Mouse (Mus musculus): ENCODE results near the gene Papolb. TPM values are rescaled to one million over a fixed set of nuclear protein-coding genes. Genes with fewer than 3 reads are reported as not detected.
A peak's percentile ranks its signal among the peaks of the same experiment; 100 is the strongest.

The Papolb gene
- polyA plus RNA-seq, 1 experiment from 2014 or later = 0.12 TPM

GRCm38 (mm10) chr5:142549441-142549840 lies 19.6 kb upstream of the Papolb start:
- no peak overlapping the region for H3K4me3 ChIP-seq
- no peak overlapping the region for H3K9ac ChIP-seq
- WGBS = 55% methylated on average over 9 of the region's 9 CpGs

GRCm38 (mm10) chr5:142547066-142547465 lies 17.2 kb upstream of the Papolb start:
- 87% methylated on average over 3 of the region's 3 CpGs for WGBS
- Histone ChIP-seq H3K27me3 (peaks cover 26% of the 10 kb centered on the region), H3K9me3 (replicated peaks) (no peaks in the 10 kb centered on the region), H3K4me3 (no peak overlapping the region), H3K27ac (no peak overlapping the region), H3K4me2 (no peak overlapping the region), H3K36me3 (ENCODE audit: poor library complexity, severe bottlenecking) (no peaks in the 10 kb centered on the region), H3K9ac (no peak overlapping the region), H3K4me1 (peaks cover 14% of the 10 kb centered on the region)
- ATAC-seq = no peak

More at GRCm38 (mm10) chr5:142549441-142549840, 19.6 kb upstream of the Papolb start:
- H3K27ac ChIP-seq = no peak overlapping the region
- no peaks in the 10 kb centered on the region for H3K9me3 ChIP-seq (replicated peaks)
- no peaks in the 10 kb centered on the region for H3K36me3 ChIP-seq (ENCODE audit: poor library complexity, severe bottlenecking)
- H3K4me1 ChIP-seq = peaks cover 14% of the 10 kb centered on the region
- H3K4me2 ChIP-seq = peak overlapping the region; percentile 96; the same call in 1 of the 2 replicates
- ATAC-seq = no peak
- peaks cover 26% of the 10 kb centered on the region for H3K27me3 ChIP-seq

GRCm38 (mm10) chr5:142546344-142546743 lies 16.5 kb upstream of the Papolb start:
- no peaks in the 10 kb centered on the region for H3K36me3 ChIP-seq (ENCODE audit: poor library complexity, severe bottlenecking)
- H3K27me3 ChIP-seq = peaks cover 26% of the 10 kb centered on the region
- H3K4me1 ChIP-seq = peaks cover 14% of the 10 kb centered on the region
- H3K4me3 ChIP-seq = no peak overlapping the region
- H3K9me3 ChIP-seq (replicated peaks) = no peaks in the 10 kb centered on the region
- H3K9ac ChIP-seq = no peak overlapping the region
- no peak overlapping the region for H3K27ac ChIP-seq
- H3K4me2 ChIP-seq = no peak overlapping the region
- ATAC-seq = no peak
- WGBS = 5% methylated on average over 5 of the region's 5 CpGs

DNA sequence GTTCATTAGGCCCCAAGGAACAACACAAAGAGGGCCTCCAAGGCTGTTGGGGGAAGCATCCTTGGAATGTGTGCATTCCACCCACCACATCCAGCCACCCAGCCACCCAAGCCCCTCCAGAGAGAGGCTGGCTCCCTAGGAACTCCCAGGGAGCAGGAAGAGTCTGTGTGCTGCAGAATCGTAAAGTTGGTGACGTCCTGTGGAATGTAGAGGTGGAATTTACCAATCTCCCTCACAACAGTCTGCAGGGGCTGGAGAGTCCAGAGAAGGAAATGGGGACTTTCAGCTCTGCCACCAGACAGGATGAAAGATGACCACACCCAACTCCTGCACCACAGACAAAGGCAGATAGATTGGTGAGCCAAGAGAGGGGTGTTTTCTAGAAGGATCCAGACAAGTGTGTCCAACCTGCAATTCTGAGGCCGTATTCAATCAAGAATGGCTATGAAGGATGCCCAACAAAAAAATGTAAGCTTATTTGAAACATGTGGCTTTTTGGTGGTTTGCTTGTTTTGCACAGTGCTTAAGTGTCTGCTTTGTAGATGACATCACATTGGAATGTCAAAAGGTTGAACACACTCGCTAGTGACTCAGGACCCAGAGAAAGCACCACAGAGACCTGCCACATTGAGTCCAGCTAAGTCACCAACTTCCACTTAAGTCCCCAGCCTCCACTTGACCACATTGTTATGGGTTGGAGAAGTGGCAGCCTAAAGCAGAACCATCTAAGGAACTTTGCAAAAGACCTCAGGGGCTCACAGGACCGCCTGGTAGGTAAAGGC lies 15.3 kb upstream of the Papolb start:
- WGBS = 87% methylated on average over 5 of the region's 5 CpGs
- Histone ChIP-seq H3K4me1 (peaks cover 4% of the 10 kb centered on the region), H3K4me2 (no peak overlapping the region), H3K4me3 (no peak overlapping the region), H3K27me3 (peaks cover 18% of the 10 kb centered on the region), H3K9ac (no peak overlapping the region), H3K9me3 (replicated peaks) (no peaks in the 10 kb centered on the region), H3K36me3 (ENCODE audit: poor library complexity, severe bottlenecking) (no peaks in the 10 kb centered on the region), H3K27ac (no peak overlapping the region)
- ATAC-seq = no peak

DNA sequence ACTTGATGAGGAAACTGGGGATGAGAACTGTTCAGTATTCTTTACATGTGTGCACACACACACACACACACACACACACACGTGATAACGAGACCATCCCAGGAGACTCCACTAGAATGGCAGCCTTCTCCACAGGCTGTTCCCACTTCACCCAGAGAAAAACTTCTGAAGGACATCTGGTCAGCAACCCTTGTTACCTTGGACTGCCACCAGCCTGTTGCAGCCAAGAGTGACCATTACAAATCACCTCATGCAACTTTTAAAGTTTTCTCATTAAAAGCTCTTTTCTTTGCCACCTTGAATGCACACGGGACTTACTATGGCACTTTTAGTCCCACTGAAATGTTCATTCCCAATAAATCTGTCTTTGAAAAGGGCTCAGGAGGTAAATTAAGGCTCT lies 7.4 kb upstream of the Papolb start:
- H3K9me3 ChIP-seq (replicated peaks) = no peaks in the 10 kb centered on the region
- H3K36me3 ChIP-seq (ENCODE audit: poor library complexity, severe bottlenecking) = no peaks in the 10 kb centered on the region
- no peak overlapping the region for H3K4me3 ChIP-seq
- no peak overlapping the region for H3K4me2 ChIP-seq
- no peak overlapping the region for H3K27ac ChIP-seq
- ATAC-seq = no peak
- 86% methylated on average over 3 of the region's 3 CpGs for WGBS
- H3K27me3 ChIP-seq = no peaks in the 10 kb centered on the region
- no peak overlapping the region for H3K9ac ChIP-seq
- no peaks in the 10 kb centered on the region for H3K4me1 ChIP-seq

GRCm38 (mm10) chr5:142535388-142535787 lies 5.5 kb upstream of the Papolb start:
- H3K36me3 ChIP-seq (ENCODE audit: poor library complexity, severe bottlenecking) = no peaks in the 10 kb centered on the region

GRCm38 (mm10) chr5:142524711-142525464 lies 5.0 kb downstream of the Papolb start:
- no peak overlapping the region for H3K27ac ChIP-seq
- H3K4me2 ChIP-seq = no peak overlapping the region
- peaks cover 19% of the 10 kb centered on the region for H3K27me3 ChIP-seq
- H3K9me3 ChIP-seq (replicated peaks) = no peaks in the 10 kb centered on the region
- no peak for ATAC-seq
- H3K4me3 ChIP-seq = no peak overlapping the region
- 68% methylated on average over 8 of the region's 8 CpGs for WGBS
- no peaks in the 10 kb centered on the region for H3K36me3 ChIP-seq (ENCODE audit: poor library complexity, severe bottlenecking)
- H3K9ac ChIP-seq = no peak overlapping the region
- no peaks in the 10 kb centered on the region for H3K4me1 ChIP-seq

More at GRCm38 (mm10) chr5:142535388-142535787, 5.5 kb upstream of the Papolb start:
- H3K27me3 ChIP-seq = peaks cover 8% of the 10 kb centered on the region; the same call in 1 of the 2 replicates
- H3K4me3 ChIP-seq = no peak overlapping the region
- H3K4me1 ChIP-seq = no peaks in the 10 kb centered on the region
- no peak for ATAC-seq
- H3K9ac ChIP-seq = no peak overlapping the region
- H3K9me3 ChIP-seq (replicated peaks) = no peaks in the 10 kb centered on the region
- H3K27ac ChIP-seq = no peak overlapping the region
- no peak overlapping the region for H3K4me2 ChIP-seq
- WGBS = 86% methylated on average over 4 of the region's 4 CpGs

GRCm38 (mm10) chr5:142521195-142521866 lies 8.5 kb downstream of the Papolb start:
- Histone ChIP-seq H3K4me3 (no peak overlapping the region), H3K27me3 (0 out of 2 replicates have a peak, but pooled peaks cover 3% of the 10 kb centered on the region), H3K4me2 (no peak overlapping the region), H3K27ac (no peak overlapping the region), H3K4me1 (no peaks in the 10 kb centered on the region), H3K9ac (no peak overlapping the region), H3K9me3 (replicated peaks) (no peaks in the 10 kb centered on the region), H3K36me3 (ENCODE audit: poor library complexity, severe bottlenecking) (no peaks in the 10 kb centered on the region)
- ATAC-seq = no peak
- WGBS = 87% methylated on average over 11 of the region's 11 CpGs

- H3K27ac ChIP-seq = no peak overlapping the region
- H3K36me3 ChIP-seq (ENCODE audit: poor library complexity, severe bottlenecking) = no peaks in the 10 kb centered on the region
- 83% methylated on average over 4 of the region's 4 CpGs for WGBS
- H3K4me2 ChIP-seq = no peak overlapping the region
- H3K4me3 ChIP-seq = no peak overlapping the region
- 0 out of 2 replicates have a peak, but pooled peaks cover 3% of the 10 kb centered on the region for H3K27me3 ChIP-seq
- H3K9ac ChIP-seq = no peak overlapping the region
- ATAC-seq = no peak
- no peaks in the 10 kb centered on the region for H3K9me3 ChIP-seq (replicated peaks)
- H3K4me1 ChIP-seq = no peaks in the 10 kb centered on the region
Observed at GRCm38 (mm10) chr5:142520360-142520759, 9.5 kb downstream of the Papolb start.

GRCm38 (mm10) chr5:142518973-142519372 lies 10.9 kb downstream of the Papolb start:
- Histone ChIP-seq H3K36me3 (ENCODE audit: poor library complexity, severe bottlenecking) (no peaks in the 10 kb centered on the region), H3K27ac (no peak overlapping the region), H3K4me3 (no peak overlapping the region), H3K9me3 (replicated peaks) (no peaks in the 10 kb centered on the region), H3K4me2 (no peak overlapping the region), H3K27me3 (0 out of 2 replicates have a peak, but pooled peaks cover 3% of the 10 kb centered on the region), H3K4me1 (no peaks in the 10 kb centered on the region), H3K9ac (no peak overlapping the region)
- WGBS = 65% methylated on average over 6 of the region's 6 CpGs
- no peak for ATAC-seq

- no peak for ATAC-seq
- no peaks in the 10 kb centered on the region for H3K9me3 ChIP-seq (replicated peaks)
- H3K4me2 ChIP-seq = no peak overlapping the region
- H3K9ac ChIP-seq = no peak overlapping the region
- 83% methylated on average over 4 of the region's 4 CpGs for WGBS
- H3K27ac ChIP-seq = no peak overlapping the region
- peaks cover 17% of the 10 kb centered on the region for H3K4me1 ChIP-seq
- H3K36me3 ChIP-seq (ENCODE audit: poor library complexity, severe bottlenecking) = no peaks in the 10 kb centered on the region
- no peaks in the 10 kb centered on the region for H3K27me3 ChIP-seq
- no peak overlapping the region for H3K4me3 ChIP-seq
Observed at GRCm38 (mm10) chr5:142512112-142512511, 17.8 kb downstream of the Papolb start.

- 37% methylated on average over 7 of the region's 7 CpGs for WGBS
- H3K9ac ChIP-seq = 0 out of 2 replicates have a peak overlapping the region, but pooled peaks have one; percentile 53
- 0 out of 2 replicates have a peak, but pooled peaks have one; percentile 24 for ATAC-seq
- H3K27ac ChIP-seq = peak overlapping the region; percentile 66
- H3K27me3 ChIP-seq = no peaks in the 10 kb centered on the region
- peaks cover 17% of the 10 kb centered on the region for H3K4me1 ChIP-seq
- no peak overlapping the region for H3K4me3 ChIP-seq
- no peaks in the 10 kb centered on the region for H3K9me3 ChIP-seq (replicated peaks)
- H3K36me3 ChIP-seq (ENCODE audit: poor library complexity, severe bottlenecking) = no peaks in the 10 kb centered on the region
- peak overlapping the region; percentile 49; the same call in 1 of the 2 replicates for H3K4me2 ChIP-seq
Observed at GRCm38 (mm10) chr5:142510061-142510414, 19.8 kb downstream of the Papolb start.

Measured in forebrain, embryonic 13.5 days (tissue).